Mouse (Mus musculus) G1E (cell line): ENCODE data around the gene Ube2h.

ENCODE experiments used
- CTCF ChIP-seq: IDR thresholded peaks from 2 replicates; pipeline ENCODE4 v1.5.1; 2012; ENCODE audit warnings: low read depth, low read length, inconsistent platforms, mixed read lengths
- GATA1 ChIP-seq: IDR thresholded peaks from 2 replicates; pipeline ENCODE4 v1.6.1; 2012; ENCODE audit warnings: borderline replicate concordance, low read length, inconsistent platforms, mixed read lengths
- POLR2AphosphoS5 ChIP-seq: IDR thresholded peaks from 2 replicates; pipeline ENCODE4 v1.6.1; 2012; ENCODE audit warnings: low read depth, low read length, inconsistent platforms; ENCODE audit not compliant: insufficient replicate concordance
- TAL1 ChIP-seq: conservative IDR thresholded peaks from 2 replicates; pipeline ENCODE4 v1.6.1; 2012; ENCODE audit warnings: low read depth, low read length, inconsistent platforms, mixed read lengths

DNA sequence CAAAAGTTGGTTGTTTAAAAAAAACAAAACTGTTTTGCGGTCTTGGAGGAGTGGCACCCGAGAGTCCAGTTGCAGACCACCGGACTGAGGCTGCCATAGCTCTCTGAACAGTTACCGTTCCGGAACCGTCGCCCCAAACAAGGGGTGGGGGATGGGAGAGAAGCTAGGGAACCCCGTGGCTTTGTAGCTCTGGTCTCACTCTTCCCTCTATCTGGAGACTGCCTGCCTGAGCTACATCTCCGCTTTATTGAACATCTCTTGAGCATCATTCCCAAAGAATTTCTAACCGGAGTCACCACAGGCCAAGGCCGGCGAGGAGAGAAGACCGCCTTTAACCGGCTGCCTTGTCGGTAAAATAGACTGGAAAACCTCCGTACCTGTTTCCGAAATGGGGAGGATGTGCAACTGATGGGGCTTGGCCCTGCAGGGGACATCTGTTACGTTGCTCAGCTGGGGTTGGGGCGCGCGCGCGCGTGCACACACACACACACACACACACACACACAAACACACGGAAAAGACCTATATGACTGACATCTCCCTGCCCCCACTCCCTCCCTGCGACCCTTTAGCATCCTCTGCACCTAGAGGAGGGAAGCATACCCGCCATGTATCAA is 126.2 kb downstream of the Ube2h start:
- no peak for TF ChIP-seq CTCF
- no peak for TF ChIP-seq POLR2AphosphoS5
- no peak for TF ChIP-seq TAL1
- TF ChIP-seq GATA1, result no peak
